Mouse (Mus musculus) liver, embryonic 14.5 days (tissue): ENCODE measurements around the gene Sipa1l3. TPM values are rescaled to one million over a fixed set of nuclear protein-coding genes. Genes with fewer than 3 reads are reported as not detected.

ENCODE experiments used
- ATAC-seq: fragments of 200-750 bp; cut with Nextera tagmentation; 2 replicates; pipeline ENCODE4 v1.8.0; 2017; ENCODE audit warnings: moderate number of reproducible peaks, mild to moderate bottlenecking, moderate library complexity; ENCODE audit not compliant: insufficient read depth
- DNase-seq, 3 experiments: peaks; one replicate each; pipeline ENCODE4 v3.0.0-alpha.2; 2012 to 2013; ENCODE audit warnings: low read depth in 3 of 3, low spot score in 3 of 3
- H3K27ac ChIP-seq: fragments of 300-500 bp; sonication (generic); 2 replicates; pipeline ENCODE4 v1.5.1; 2014; ENCODE audit warnings: moderate library complexity, mild to moderate bottlenecking, control low read depth, inconsistent platforms
- H3K27me3 ChIP-seq: fragments of 300-500 bp; sonication (generic); 2 replicates; pipeline ENCODE4 v1.6.1; 2014; ENCODE audit warnings: mild to moderate bottlenecking, low read length, moderate library complexity; ENCODE audit not compliant: control insufficient read depth, insufficient read depth
- H3K36me3 ChIP-seq: fragments of 300-500 bp; sonication (generic); replicated peaks from 2 replicates; pipeline ENCODE4 v1.6.1; 2014; ENCODE audit warnings: low read depth; ENCODE audit not compliant: control insufficient read depth, insufficient read depth
- H3K4me1 ChIP-seq, 2 experiments: fragments of 200-500 bp in 1 of 2; fragments of 300-500 bp in 1 of 2; sonication (generic) in 1 of 2; replicated peaks; 2 replicates each; pipeline ENCODE4 v1.6.1; 2012 to 2014; ENCODE audit warnings: antibody characterized with exemption in 1 of 2, inconsistent platforms in 1 of 2, low read length in 1 of 2; ENCODE audit not compliant: control insufficient read depth in 2 of 2, insufficient read depth in 2 of 2
- H3K4me2 ChIP-seq: fragments of 300-500 bp; sonication (generic); 2 replicates; pipeline ENCODE4 v1.6.1; 2014; ENCODE audit warnings: low read depth, mild to moderate bottlenecking, control low read depth, moderate library complexity
- H3K4me3 ChIP-seq, 2 experiments: fragments of 200-500 bp in 1 of 2; fragments of 300-500 bp in 1 of 2; sonication (generic) in 1 of 2; 2 replicates each; pipeline ENCODE4 v1.5.1; 2012 to 2014; ENCODE audit warnings: low read depth in 2 of 2, low read length in 2 of 2, mild to moderate bottlenecking in 2 of 2, control low read depth in 1 of 2, inconsistent platforms in 1 of 2, moderate library complexity in 1 of 2; ENCODE audit not compliant: insufficient read depth in 1 of 2
- H3K9ac ChIP-seq: fragments of 300-500 bp; sonication (generic); replicated peaks from 2 replicates; pipeline ENCODE4 v1.6.1; 2014; ENCODE audit warnings: mild to moderate bottlenecking, control low read depth, moderate library complexity
- H3K9me3 ChIP-seq: fragments of 300-500 bp; sonication (generic); 2 replicates; pipeline ENCODE4 v1.6.1; 2016; ENCODE audit warnings: low read length, mixed read lengths; ENCODE audit not compliant: control insufficient read depth
- CTCF ChIP-seq: IDR thresholded peaks from 2 replicates; pipeline ENCODE4 v1.5.1; 2016; ENCODE audit warnings: antibody characterized with exemption, low read depth, control low read depth
- EP300 ChIP-seq: IDR thresholded peaks from 2 replicates; pipeline ENCODE4 v1.6.1; 2016; ENCODE audit warnings: antibody characterized with exemption, low read depth
- WGBS: fragments of 180-500 bp; shearing (Covaris S2); extraction: QIAGEN DNeasy Blood & Tissue Kit; methylation state at CpG from one replicate; pipeline ENCODE4 v1.1.7; 2014; ENCODE audit not compliant: insufficient replicate concordance; 5-methylcytosine and 5-hydroxymethylcytosine counted together
- polyA plus RNA-seq, 2 experiments: library from polyadenylated mRNA; depleted of rRNA in 1 of 2; stranded (reverse) in 1 of 2; unstranded in 1 of 2; fragments of >200 nt; fragmentation: Nextera tagmentation in 1 of 2; extraction: Ambion mirVana in 1 of 2; gene quantifications; 2 replicates each; pipeline versions ENCODE4 v1.2.1 to v1.2.3; 2012 to 2014

Sipa1l3 gene
- polyA plus RNA-seq, 2 experiments, result 1.8 to 4.9 TPM

- Histone ChIP-seq H3K27ac (no peak overlapping the region), H3K4me3 (no peak overlapping the region), H3K36me3 (no peaks in the 10 kb centered on the region), H3K4me2 (no peak overlapping the region), H3K4me1 (no peaks in the 10 kb centered on the region), H3K9me3 (no peaks in the 10 kb centered on the region), H3K9ac (no peak overlapping the region), H3K27me3 (no peaks in the 10 kb centered on the region)
- ATAC-seq (no peak), DNase-seq (no peak)
- no peak for TF ChIP-seq EP300
- no peak for TF ChIP-seq CTCF
- WGBS, result 69% methylated on average over 5 of the region's 5 CpGs
Measured at GRCm38 (mm10) chr7:29541186-29541585, 22.7 kb upstream of the Sipa1l3 start.

DNA sequence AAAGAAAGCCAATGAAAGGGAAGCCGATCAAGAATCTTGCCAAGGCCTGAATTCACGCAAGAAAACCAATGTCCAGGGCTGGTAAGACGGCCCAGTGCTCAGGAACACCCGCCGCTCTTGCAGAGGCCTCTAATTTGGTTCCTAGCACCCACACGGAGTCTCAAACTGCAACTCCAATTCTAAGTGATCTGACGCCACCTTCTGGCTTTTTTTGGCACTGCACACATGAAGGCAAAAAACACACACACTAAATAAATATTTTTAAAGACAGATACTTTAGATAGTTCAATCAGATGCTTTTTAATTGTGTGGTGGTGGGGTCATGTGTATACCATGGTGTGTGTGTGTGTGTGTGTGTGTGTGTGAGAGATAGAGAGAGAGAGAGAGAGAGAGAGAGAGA lies 22.2 kb upstream of the Sipa1l3 start:
- Histone ChIP-seq H3K4me3 (no peak overlapping the region), H3K4me1 (no peaks in the 10 kb centered on the region), H3K36me3 (no peaks in the 10 kb centered on the region), H3K27me3 (no peaks in the 10 kb centered on the region), H3K27ac (no peak overlapping the region), H3K9ac (no peak overlapping the region), H3K9me3 (no peaks in the 10 kb centered on the region), H3K4me2 (no peak overlapping the region)
- ATAC-seq (no peak), DNase-seq (no peak)
- 76% methylated on average over 7 of the region's 7 CpGs for whole genome bisulfite sequencing
- TF ChIP-seq CTCF, result no peak; the same call in 1 of the 2 replicates
- no peak for TF ChIP-seq EP300

- DNase-seq, result no peak
- H3K36me3 ChIP-seq, result no peaks in the 10 kb centered on the region
- H3K4me3 ChIP-seq, result no peak overlapping the region
- ATAC-seq, result no peak
- H3K9ac ChIP-seq, result no peak overlapping the region
- no peak overlapping the region for H3K27ac ChIP-seq
- H3K4me1 ChIP-seq, result no peaks in the 10 kb centered on the region
- no peaks in the 10 kb centered on the region for H3K9me3 ChIP-seq
- TF ChIP-seq CTCF, result peak; percentile 78
- no peak for TF ChIP-seq EP300
- WGBS, result under 1% methylated on average over 5 of the region's 5 CpGs
- no peak overlapping the region for H3K4me2 ChIP-seq
- H3K27me3 ChIP-seq, result no peaks in the 10 kb centered on the region
Measured at GRCm38 (mm10) chr7:29523700-29524099, 5.3 kb upstream of the Sipa1l3 start.

DNA sequence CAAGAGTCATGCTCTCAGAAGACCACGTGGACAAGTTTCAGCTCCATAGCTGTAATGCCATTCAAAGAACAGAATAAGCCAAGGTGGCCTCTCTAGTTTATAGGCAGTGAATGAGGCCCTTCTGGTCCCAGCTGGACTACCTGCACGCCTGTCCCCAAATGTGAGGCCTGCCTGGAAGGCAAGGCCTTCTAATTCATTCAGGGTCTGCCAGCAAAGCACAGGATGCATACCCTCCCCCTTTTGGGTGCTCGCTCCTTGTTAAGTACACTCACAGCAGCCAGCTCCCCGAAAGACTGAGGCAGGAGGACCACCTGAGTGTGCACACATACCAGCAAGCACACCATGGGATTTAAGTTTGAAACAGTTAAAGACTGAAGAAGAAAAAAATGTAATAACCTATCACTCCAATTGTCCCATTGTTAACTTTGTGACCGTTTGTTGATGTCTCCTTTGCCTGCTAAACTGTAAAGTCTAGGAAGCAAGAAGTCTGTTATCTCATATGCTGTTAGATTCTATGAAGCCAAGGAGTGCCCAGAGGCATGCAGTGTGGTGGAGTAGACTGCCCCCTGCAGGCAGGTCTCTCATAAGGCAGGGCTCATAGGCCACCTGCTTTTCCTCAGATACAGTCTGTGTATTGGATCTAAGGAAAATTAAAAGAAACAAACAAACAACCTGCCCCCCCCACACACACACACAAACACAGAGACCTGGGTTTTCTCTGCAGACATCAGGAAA lies 3.6 kb upstream of the Sipa1l3 start:
- TF ChIP-seq EP300, result no peak
- peak; percentile 91 for TF ChIP-seq CTCF
- DNase-seq (peak; percentile 47 to 54 (median 49)), ATAC-seq (no peak)
- no peaks in the 10 kb centered on the region for H3K36me3 ChIP-seq
- H3K9me3 ChIP-seq, result no peaks in the 10 kb centered on the region
- H3K4me2 ChIP-seq, result no peak overlapping the region
- 54% methylated on average over 5 of the region's 5 CpGs for WGBS
- no peaks in the 10 kb centered on the region for H3K27me3 ChIP-seq
- H3K4me3 ChIP-seq, result no peak overlapping the region
- peaks cover 3 to 8% of the 10 kb centered on the region in 2 experiments; a peak in 2 of 4 replicates for H3K4me1 ChIP-seq
- H3K27ac ChIP-seq, result no peak overlapping the region
- no peak overlapping the region for H3K9ac ChIP-seq

DNA sequence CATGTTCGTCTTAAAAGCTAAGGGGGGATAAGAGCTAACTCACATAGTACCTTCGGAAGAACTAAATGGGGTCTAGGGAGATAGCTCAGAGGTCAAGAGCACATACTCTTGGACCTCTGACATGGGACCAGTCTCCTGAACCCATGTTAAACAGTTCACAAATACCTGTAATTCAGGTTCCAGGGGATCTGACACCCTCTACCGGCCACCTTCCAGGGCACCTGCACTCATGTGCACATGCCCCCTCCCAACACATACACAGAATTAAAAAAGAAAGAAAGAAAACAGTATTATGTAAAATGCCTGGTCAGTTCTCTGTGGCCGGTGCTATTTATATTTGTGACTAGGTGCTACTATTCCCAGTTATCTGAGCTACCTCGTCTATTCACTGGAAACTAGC lies 2.9 kb upstream of the Sipa1l3 start:
- ATAC-seq, result no peak
- Histone ChIP-seq H3K27ac (no peak overlapping the region), H3K27me3 (no peaks in the 10 kb centered on the region), H3K36me3 (no peaks in the 10 kb centered on the region), H3K9ac (no peak overlapping the region), H3K4me2 (no peak overlapping the region), H3K9me3 (no peaks in the 10 kb centered on the region), H3K4me3 (no peak overlapping the region), H3K4me1 (peaks cover 3 to 8% of the 10 kb centered on the region in 2 experiments; a peak in 2 of 4 replicates)
- no peak for DNase-seq
- TF ChIP-seq CTCF, result no peak
- no peak for TF ChIP-seq EP300
- 63% methylated on average over 5 of the region's 5 CpGs for WGBS
